Mouse (Mus musculus): ENCODE data around the gene Camta1. TPM values are rescaled to one million over a fixed set of nuclear protein-coding genes. Genes with fewer than 3 reads are reported as not detected.

Gene Camta1
- polyA plus RNA-seq (2014; fragmentation: Nextera tagmentation; extraction: Ambion mirVana), result 150 TPM in 2 replicates

DNA sequence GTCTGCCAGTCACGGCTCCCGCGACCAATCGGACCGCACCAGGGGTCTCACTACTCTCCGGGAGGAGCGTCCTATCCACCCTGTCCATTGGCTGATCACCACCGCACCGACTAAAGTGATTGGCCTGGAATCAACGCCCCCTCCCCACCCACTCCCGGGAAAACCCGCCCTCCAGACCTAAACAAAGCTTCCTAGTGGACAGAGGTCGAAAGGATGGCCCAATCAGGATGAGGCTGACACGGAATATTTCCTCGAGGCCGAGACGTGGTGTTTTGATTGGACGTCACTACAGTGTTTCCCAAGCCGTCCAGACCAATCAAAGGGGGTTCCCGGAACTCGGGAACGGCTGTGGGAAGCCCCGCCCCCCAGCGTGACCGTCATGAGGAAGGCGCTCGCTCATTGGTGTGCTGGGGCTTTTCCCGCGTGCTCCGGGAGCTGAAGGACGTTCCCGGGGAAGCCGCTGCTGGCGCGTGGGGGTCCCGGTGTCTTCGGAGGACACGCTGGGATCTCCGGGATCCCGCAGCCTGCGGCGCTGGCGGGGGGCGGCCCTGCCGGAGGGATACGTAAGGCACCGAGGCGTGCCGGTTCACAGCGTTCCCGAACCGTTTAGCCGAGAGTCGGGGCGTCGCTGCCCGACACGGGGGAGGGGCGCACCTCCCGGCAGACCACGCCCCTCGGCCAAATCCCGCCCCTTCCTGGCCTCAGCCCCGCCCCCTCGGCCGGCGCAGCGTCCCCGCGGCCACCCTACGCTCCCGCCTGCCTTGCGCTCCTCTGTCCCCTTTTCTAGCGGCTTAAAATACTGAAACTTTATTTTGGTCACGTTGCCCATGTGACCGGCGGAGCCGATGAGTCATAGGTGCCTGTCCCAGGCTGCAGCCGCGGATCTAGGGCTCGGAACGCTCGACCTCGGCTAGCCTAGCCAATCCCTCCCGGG, at the start of gene Camta1:
TSS of gene Camta1 (minus strand) at position 71 of the 934 bp plus-strand sequence.
- Histone ChIP-seq H3K4me1 (ENCODE audit: control insufficient read depth, insufficient read depth, low read length) (peaks cover 9% of the 10 kb centered on the region; the same call in 1 of the 2 replicates), H3K9me3 (ENCODE audit: control insufficient read depth, low read length) (no peaks in the 10 kb centered on the region), H3K36me3 (ENCODE audit: control insufficient read depth, insufficient read depth, low read length) (no peaks in the 10 kb centered on the region), H3K27ac (ENCODE audit: low read depth, low read length) (peak within 1 kb of the TSS; percentile 73), H3K4me3 (ENCODE audit: low read depth, low read length) (peak within 1 kb of the TSS; percentile 90), H3K4me2 (peak within 1 kb of the TSS; percentile 94), H3K27me3 (ENCODE audit: control insufficient read depth, insufficient read depth, low read length) (no peaks in the 10 kb centered on the region), H3K9ac (ENCODE audit: low read length) (peak within 1 kb of the TSS; percentile 84)
- ATAC-seq (ENCODE audit: low FRiP score), result peak; percentile 97
- under 1% methylated on average over 85 of the region's 85 CpGs for WGBS
- peak; percentile 100 for DNase-seq (ENCODE audit: low spot score, missing footprints)

DNA sequence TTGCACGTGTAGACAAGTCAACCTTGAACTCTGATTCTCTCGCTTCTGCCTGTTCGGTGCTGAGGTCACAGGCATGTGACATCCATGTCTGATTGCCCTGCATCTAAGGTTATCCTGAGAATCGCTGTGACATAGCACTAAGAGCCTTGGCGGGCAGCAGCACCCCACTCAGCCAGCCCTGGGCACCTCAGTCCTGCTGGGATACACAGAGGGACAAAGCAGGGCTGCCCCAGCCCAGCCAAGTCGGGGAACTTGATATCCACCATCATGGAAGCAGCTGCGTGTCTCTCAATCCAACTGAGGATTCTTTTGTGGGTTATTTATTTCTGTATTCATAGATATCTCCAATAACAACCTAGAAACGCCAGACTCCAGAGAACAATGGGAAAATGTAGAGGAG, 47.1 kb upstream of the Camta1 start:
- no peaks in the 10 kb centered on the region for H3K36me3 ChIP-seq (ENCODE audit: control insufficient read depth, insufficient read depth, low read length)
- H3K4me2 ChIP-seq, result no peak overlapping the region
- no peak for DNase-seq (ENCODE audit: low spot score, missing footprints)
- no peak overlapping the region for H3K9ac ChIP-seq (ENCODE audit: low read length)
- H3K4me1 ChIP-seq (ENCODE audit: control insufficient read depth, insufficient read depth, low read length), result peaks cover 7% of the 10 kb centered on the region
- H3K9me3 ChIP-seq (ENCODE audit: control insufficient read depth, low read length), result no peaks in the 10 kb centered on the region
- no peak overlapping the region for H3K4me3 ChIP-seq (ENCODE audit: low read depth, low read length)
- 81% methylated on average over 8 of the region's 8 CpGs for WGBS
- no peak overlapping the region for H3K27ac ChIP-seq (ENCODE audit: low read depth, low read length)
- no peak for ATAC-seq (ENCODE audit: low FRiP score)
- H3K27me3 ChIP-seq (ENCODE audit: control insufficient read depth, insufficient read depth, low read length), result no peaks in the 10 kb centered on the region

DNA sequence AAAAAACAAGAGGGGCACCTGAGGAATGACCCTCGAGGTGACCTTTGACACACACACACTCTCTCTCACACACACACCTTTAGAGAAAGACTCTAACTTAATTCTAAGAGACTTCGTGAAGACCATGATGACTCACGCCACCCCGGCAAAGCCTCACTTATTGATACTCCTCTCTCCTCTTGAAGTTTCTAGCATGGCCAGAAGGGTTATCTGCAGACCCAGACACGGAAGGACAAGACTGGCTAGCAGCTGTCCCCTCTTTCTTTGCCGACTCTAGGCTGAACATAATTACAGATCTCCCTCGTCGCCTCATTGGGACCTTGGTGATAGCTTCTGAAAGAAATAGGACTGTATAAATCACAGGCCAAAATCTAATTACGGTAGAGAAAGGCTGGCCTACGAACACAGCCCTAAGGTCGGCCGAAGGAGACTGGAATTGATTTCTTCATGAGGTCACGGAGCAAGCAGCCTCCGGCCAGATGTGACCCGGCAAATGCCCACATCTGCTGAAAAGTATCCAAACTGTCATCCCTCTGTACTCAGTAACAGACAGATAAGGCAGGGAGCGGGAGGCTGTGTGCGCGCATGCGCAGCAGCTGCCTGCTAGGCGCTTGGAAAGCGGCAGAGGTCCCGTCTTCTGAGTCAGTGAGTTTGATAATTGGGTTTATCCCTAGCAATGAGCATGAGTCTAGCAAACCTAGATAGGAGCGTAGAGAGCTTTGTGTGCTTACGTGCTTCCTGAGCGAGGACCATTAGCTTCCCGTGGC, 46.1 kb upstream of the Camta1 start:
- Histone ChIP-seq H3K4me2 (no peak overlapping the region), H3K27ac (ENCODE audit: low read depth, low read length) (no peak overlapping the region), H3K36me3 (ENCODE audit: control insufficient read depth, insufficient read depth, low read length) (no peaks in the 10 kb centered on the region), H3K4me1 (ENCODE audit: control insufficient read depth, insufficient read depth, low read length) (peaks cover 7% of the 10 kb centered on the region), H3K27me3 (ENCODE audit: control insufficient read depth, insufficient read depth, low read length) (no peaks in the 10 kb centered on the region), H3K9ac (ENCODE audit: low read length) (no peak overlapping the region), H3K4me3 (ENCODE audit: low read depth, low read length) (no peak overlapping the region), H3K9me3 (ENCODE audit: control insufficient read depth, low read length) (no peaks in the 10 kb centered on the region)
- DNase-seq (ENCODE audit: low spot score, missing footprints) (no peak), ATAC-seq (ENCODE audit: low FRiP score) (no peak)
- 68% methylated on average over 26 of the region's 26 CpGs for WGBS

DNA sequence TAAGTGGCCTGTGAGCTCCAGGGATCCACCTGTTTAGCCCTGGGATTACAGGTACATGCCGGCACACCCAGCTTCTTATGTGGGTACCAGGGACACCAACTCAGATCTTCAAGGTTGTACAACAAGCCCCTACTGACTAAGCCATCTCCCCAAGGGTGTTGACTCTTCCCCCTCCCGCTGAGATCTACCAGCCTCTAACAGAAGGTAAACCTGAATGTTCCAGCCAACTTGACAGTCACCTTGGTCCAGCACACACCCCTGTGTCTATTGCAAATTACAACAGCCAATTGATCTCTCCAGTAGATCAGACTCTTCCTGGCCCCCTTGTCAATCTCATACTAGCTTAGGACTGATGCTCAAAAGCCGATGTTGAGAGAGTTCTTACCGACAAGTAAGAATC, 43.9 kb upstream of the Camta1 start:
- Histone ChIP-seq H3K4me3 (ENCODE audit: low read depth, low read length) (no peak overlapping the region), H3K9ac (ENCODE audit: low read length) (no peak overlapping the region), H3K4me2 (no peak overlapping the region), H3K4me1 (ENCODE audit: control insufficient read depth, insufficient read depth, low read length) (peaks cover 7% of the 10 kb centered on the region), H3K27ac (ENCODE audit: low read depth, low read length) (no peak overlapping the region), H3K36me3 (ENCODE audit: control insufficient read depth, insufficient read depth, low read length) (no peaks in the 10 kb centered on the region), H3K27me3 (ENCODE audit: control insufficient read depth, insufficient read depth, low read length) (no peaks in the 10 kb centered on the region), H3K9me3 (ENCODE audit: control insufficient read depth, low read length) (no peaks in the 10 kb centered on the region)
- ATAC-seq (ENCODE audit: low FRiP score), result no peak
- 68% methylated on average over 4 of the region's 4 CpGs for WGBS
- DNase-seq (ENCODE audit: low spot score, missing footprints), result no peak

DNA sequence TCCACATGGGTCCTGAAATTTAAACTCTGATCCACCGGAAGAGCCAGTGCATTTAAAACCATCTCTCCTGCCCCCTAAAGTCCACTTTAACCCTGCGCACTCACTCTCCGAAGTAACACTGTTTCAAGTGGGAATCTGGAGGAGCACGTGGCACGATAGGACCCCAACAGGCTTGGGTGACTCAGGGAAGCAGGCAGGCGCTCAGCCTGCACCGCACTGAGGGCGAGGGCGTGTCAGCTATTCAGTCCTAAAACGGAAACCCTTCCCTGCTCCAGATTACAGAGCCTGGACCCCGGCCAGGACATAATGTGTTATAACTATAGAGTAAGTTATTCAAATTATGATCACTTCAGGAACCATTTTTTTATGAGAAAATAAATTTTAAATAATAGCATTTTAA, 42.4 kb upstream of the Camta1 start:
- Histone ChIP-seq H3K4me1 (ENCODE audit: control insufficient read depth, insufficient read depth, low read length) (peaks cover 7% of the 10 kb centered on the region), H3K4me3 (ENCODE audit: low read depth, low read length) (no peak overlapping the region), H3K36me3 (ENCODE audit: control insufficient read depth, insufficient read depth, low read length) (no peaks in the 10 kb centered on the region), H3K4me2 (no peak overlapping the region), H3K27ac (ENCODE audit: low read depth, low read length) (no peak overlapping the region), H3K9me3 (ENCODE audit: control insufficient read depth, low read length) (no peaks in the 10 kb centered on the region), H3K9ac (ENCODE audit: low read length) (no peak overlapping the region), H3K27me3 (ENCODE audit: control insufficient read depth, insufficient read depth, low read length) (no peaks in the 10 kb centered on the region)
- ATAC-seq (ENCODE audit: low FRiP score) (no peak), DNase-seq (ENCODE audit: low spot score, missing footprints) (no peak)
- 59% methylated on average over 11 of the region's 11 CpGs for WGBS

DNA sequence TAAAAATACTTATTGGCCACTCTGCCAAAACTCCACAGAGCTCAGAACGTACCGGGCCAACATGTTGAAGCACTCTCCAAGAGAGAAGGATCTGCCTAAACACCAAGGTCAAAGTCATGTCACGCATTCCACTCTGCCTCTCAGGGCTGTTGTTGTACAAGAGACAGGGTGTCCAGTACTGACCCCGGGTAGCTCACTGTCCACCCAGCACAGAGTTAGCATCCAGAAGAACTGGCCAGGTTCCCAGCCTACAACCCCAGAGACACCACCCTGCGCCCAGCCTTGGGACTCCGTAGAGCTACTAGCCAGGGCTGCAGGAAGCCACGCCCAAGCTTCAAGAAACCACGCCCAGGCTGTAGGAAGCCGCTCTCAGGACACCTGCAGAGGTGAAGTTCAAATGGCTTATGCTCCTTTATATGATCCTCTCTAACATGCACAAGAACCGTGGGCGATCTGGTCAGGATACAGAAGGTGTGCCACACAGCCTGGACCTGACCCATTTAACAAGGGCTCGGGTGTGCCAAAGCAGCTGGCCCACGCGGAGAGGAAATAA, 41.1 kb upstream of the Camta1 start:
- Histone ChIP-seq H3K27ac (ENCODE audit: low read depth, low read length) (no peak overlapping the region), H3K4me2 (no peak overlapping the region), H3K4me1 (ENCODE audit: control insufficient read depth, insufficient read depth, low read length) (peaks cover 7% of the 10 kb centered on the region), H3K36me3 (ENCODE audit: control insufficient read depth, insufficient read depth, low read length) (no peaks in the 10 kb centered on the region), H3K9ac (ENCODE audit: low read length) (no peak overlapping the region), H3K4me3 (ENCODE audit: low read depth, low read length) (no peak overlapping the region), H3K27me3 (ENCODE audit: control insufficient read depth, insufficient read depth, low read length) (no peaks in the 10 kb centered on the region), H3K9me3 (ENCODE audit: control insufficient read depth, low read length) (no peaks in the 10 kb centered on the region)
- ATAC-seq (ENCODE audit: low FRiP score) (no peak), DNase-seq (ENCODE audit: low spot score, missing footprints) (no peak)
- 68% methylated on average over 14 of the region's 14 CpGs for WGBS

DNA sequence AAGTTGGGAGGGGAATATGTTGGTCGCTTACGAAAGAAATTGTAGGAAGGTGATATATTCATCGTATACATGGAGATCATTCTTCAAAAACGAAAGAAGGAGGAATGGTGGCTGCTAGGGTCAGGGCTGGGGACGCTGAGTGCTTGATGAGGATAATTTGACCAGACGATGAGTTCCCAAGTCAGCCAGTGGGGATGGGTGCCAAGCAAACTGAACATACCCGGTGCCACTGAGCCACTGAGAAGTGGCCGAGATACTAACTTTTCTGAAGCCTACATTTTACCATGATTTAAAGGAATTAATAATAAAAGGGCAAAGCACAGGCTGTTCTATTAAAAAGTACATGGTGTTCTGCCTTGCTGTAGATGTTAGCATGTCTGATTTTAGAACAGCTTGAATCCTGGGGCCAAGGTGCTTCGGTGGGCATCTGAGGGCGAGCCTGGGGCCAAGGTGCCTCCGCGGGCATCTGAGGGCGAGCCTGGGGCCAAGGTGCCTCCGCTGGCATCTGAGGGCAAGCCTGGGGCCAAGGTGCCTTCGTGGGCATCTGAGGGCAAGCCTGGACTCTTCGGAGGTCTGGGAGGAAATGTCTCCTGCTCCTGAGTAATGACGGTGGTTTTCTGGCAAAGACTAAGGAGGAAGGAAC, 40.5 kb upstream of the Camta1 start:
- H3K27me3 ChIP-seq (ENCODE audit: control insufficient read depth, insufficient read depth, low read length), result no peaks in the 10 kb centered on the region
- peaks cover 7% of the 10 kb centered on the region for H3K4me1 ChIP-seq (ENCODE audit: control insufficient read depth, insufficient read depth, low read length)
- H3K36me3 ChIP-seq (ENCODE audit: control insufficient read depth, insufficient read depth, low read length), result no peaks in the 10 kb centered on the region
- DNase-seq (ENCODE audit: low spot score, missing footprints) (no peak), ATAC-seq (ENCODE audit: low FRiP score) (no peak)
- H3K4me3 ChIP-seq (ENCODE audit: low read depth, low read length), result no peak overlapping the region
- H3K4me2 ChIP-seq, result no peak overlapping the region
- H3K27ac ChIP-seq (ENCODE audit: low read depth, low read length), result no peak overlapping the region
- 85% methylated on average over 17 of the region's 17 CpGs for WGBS
- H3K9ac ChIP-seq (ENCODE audit: low read length), result no peak overlapping the region
- no peaks in the 10 kb centered on the region for H3K9me3 ChIP-seq (ENCODE audit: control insufficient read depth, low read length)

DNA sequence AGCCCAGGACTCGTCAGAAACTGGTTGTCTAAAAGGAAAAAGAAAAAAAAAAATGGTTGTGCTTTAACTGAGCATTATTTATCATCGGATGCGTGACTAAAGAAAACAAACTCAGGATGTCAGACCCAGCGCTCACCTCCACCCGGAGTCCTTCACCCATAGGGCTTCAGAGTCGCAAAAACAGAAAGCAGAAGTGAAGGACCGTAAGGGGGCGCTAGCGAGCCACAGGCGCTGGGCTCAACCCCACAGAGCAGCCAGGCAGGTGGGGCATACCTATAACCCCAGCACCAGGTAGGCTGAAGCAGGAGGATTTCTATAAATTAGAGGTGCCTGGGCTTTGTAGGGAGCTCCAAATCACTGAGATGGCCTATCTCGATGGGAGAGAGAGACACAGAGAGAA, 39.7 kb upstream of the Camta1 start:
- H3K9me3 ChIP-seq (ENCODE audit: control insufficient read depth, low read length), result no peaks in the 10 kb centered on the region
- H3K4me3 ChIP-seq (ENCODE audit: low read depth, low read length), result no peak overlapping the region
- no peak overlapping the region for H3K27ac ChIP-seq (ENCODE audit: low read depth, low read length)
- DNase-seq (ENCODE audit: low spot score, missing footprints) (no peak), ATAC-seq (ENCODE audit: low FRiP score) (no peak)
- H3K9ac ChIP-seq (ENCODE audit: low read length), result no peak overlapping the region
- H3K36me3 ChIP-seq (ENCODE audit: control insufficient read depth, insufficient read depth, low read length), result no peaks in the 10 kb centered on the region
- peaks cover 4% of the 10 kb centered on the region; the same call in 1 of the 2 replicates for H3K4me1 ChIP-seq (ENCODE audit: control insufficient read depth, insufficient read depth, low read length)
- 70% methylated on average over 11 of the region's 11 CpGs for WGBS
- no peaks in the 10 kb centered on the region for H3K27me3 ChIP-seq (ENCODE audit: control insufficient read depth, insufficient read depth, low read length)
- no peak overlapping the region for H3K4me2 ChIP-seq
